Mouse (Mus musculus) layer of hippocampus, postnatal 14 days (tissue): ENCODE data around the gene Otud4. TPM values are rescaled to one million over a fixed set of nuclear protein-coding genes. Genes with fewer than 3 reads are reported as not detected.
"Not testable (repeated sequence)": the region's sequence is repeated elsewhere in the genome, so short reads cannot be mapped to it uniquely, and the experiment has no call there.

ENCODE experiments used
- DNase-seq, 2 experiments: peaks; one replicate each; pipeline ENCODE4 v3.0.0; 2021 to 2022; ENCODE audit warnings: low spot score in 2 of 2, mixed read lengths in 1 of 2
- long read RNA-seq, 2 experiments: library from polyadenylated mRNA; stranded (forward); transcript quantifications; one replicate each; pipeline ENCODE4 v2.0.0; 2021
- total RNA-seq, 2 experiments: library from RNA; stranded (reverse); gene quantifications; 2 replicates each; pipeline ENCODE4 v1.2.3; 2021

Gene Otud4
- 10 to 100 TPM; 40.0 to 45.1 TPM for total RNA-seq
- long read RNA-seq, experiment 1, full-length matches to known transcripts: 7 of 12 reads
- long read RNA-seq, experiment 1, partial matches to known transcripts: 1 of 12 reads
- long read RNA-seq, experiment 1, other reads (novel, unspliced or antisense): 4 of 12 reads
- long read RNA-seq, experiment 2, full-length matches to known transcripts: 7 of 11 reads
- long read RNA-seq, experiment 2, partial matches to known transcripts: 1 of 11 reads
- long read RNA-seq, experiment 2, other reads (novel, unspliced or antisense): 3 of 11 reads

GRCm38 (mm10) chr8:79639586-79640451 is at the start of gene Otud4:
Gene Otud4 (plus strand): TSS chr8:79639618.
- peak; percentile 54 to 55 for DNase-seq

- DNase-seq: no peak
These were observed 38.5 kb upstream of the Otud4 start for GRCm38 (mm10) chr8:79600962-79601361.

- not testable (repeated sequence) for DNase-seq
These were observed 36.2 kb upstream of the Otud4 start for GRCm38 (mm10) chr8:79603204-79603603.

GRCm38 (mm10) chr8:79606225-79606624 is 33.2 kb upstream of the Otud4 start:
- DNase-seq: no peak

GRCm38 (mm10) chr8:79606751-79607300 is 32.6 kb upstream of the Otud4 start:
- no peak for DNase-seq

- DNase-seq: no peak
These were observed 30.7 kb upstream of the Otud4 start for GRCm38 (mm10) chr8:79608701-79609100.

GRCm38 (mm10) chr8:79610268-79610667 is 29.1 kb upstream of the Otud4 start:
- DNase-seq: no peak

- no peak for DNase-seq
These were observed 27.1 kb upstream of the Otud4 start for GRCm38 (mm10) chr8:79612298-79612697.

GRCm38 (mm10) chr8:79612965-79613364 is 26.5 kb upstream of the Otud4 start:
- DNase-seq: no peak

GRCm38 (mm10) chr8:79615741-79616350 is 23.6 kb upstream of the Otud4 start:
- DNase-seq: no peak

GRCm38 (mm10) chr8:79618906-79619305 is 20.5 kb upstream of the Otud4 start:
- no peak for DNase-seq

GRCm38 (mm10) chr8:79619353-79619752 is 20.1 kb upstream of the Otud4 start:
- no peak for DNase-seq

- no peak for DNase-seq
These were observed 19.4 kb upstream of the Otud4 start for GRCm38 (mm10) chr8:79620000-79620399.

GRCm38 (mm10) chr8:79620489-79621276 is 18.7 kb upstream of the Otud4 start:
- DNase-seq: no peak

- DNase-seq: no peak
These were observed 17.1 kb upstream of the Otud4 start for GRCm38 (mm10) chr8:79622346-79622745.

- no peak for DNase-seq
These were observed 16.1 kb upstream of the Otud4 start for GRCm38 (mm10) chr8:79623351-79623750.

- no peak for DNase-seq
These were observed 15.0 kb upstream of the Otud4 start for GRCm38 (mm10) chr8:79624416-79624815.

- DNase-seq: no peak
These were observed 13.2 kb upstream of the Otud4 start for GRCm38 (mm10) chr8:79626213-79626612.

- DNase-seq: no peak
These were observed 3.9 kb upstream of the Otud4 start for GRCm38 (mm10) chr8:79635491-79635890.

GRCm38 (mm10) chr8:79636151-79636550 is 3.3 kb upstream of the Otud4 start:
- DNase-seq: no peak

- DNase-seq: no peak
These were observed 2.2 kb upstream of the Otud4 start for GRCm38 (mm10) chr8:79637237-79637636.
